Mouse (Mus musculus) heart, embryonic 13.5 days (tissue): ENCODE measurements at regions not wholly inside any gene's neighbourhood (a gene's known extent, or its start where the extent isn't known, plus 50 kb on each side); places are given as distances from the start of the nearest gene placed in this dataset. TPM values are rescaled to one million over a fixed set of nuclear protein-coding genes. Genes with fewer than 3 reads are reported as not detected.

Source experiments
- ATAC-seq: fragments of 200-750 bp; cut with Nextera tagmentation; 2 replicates; pipeline ENCODE4 v1.8.0; 2017; ENCODE audit warnings: moderate TSS enrichment; ENCODE audit not compliant: insufficient number of reproducible peaks, low FRiP score, low TSS enrichment; ENCODE audit errors: extremely low read depth
- H3K27ac ChIP-seq: fragments of 300-500 bp; sonication (generic); replicated peaks from 2 replicates; pipeline ENCODE4 v1.5.1; 2015; ENCODE audit warnings: moderate library complexity, mild to moderate bottlenecking, inconsistent platforms
- H3K27me3 ChIP-seq: fragments of 300-500 bp; sonication (generic); replicated peaks from 2 replicates; pipeline ENCODE4 v1.6.1; 2015; ENCODE audit warnings: mild to moderate bottlenecking, inconsistent platforms
- H3K36me3 ChIP-seq: fragments of 300-500 bp; sonication (generic); 2 replicates; pipeline ENCODE4 v1.6.1; 2015; ENCODE audit warnings: mild to moderate bottlenecking, inconsistent platforms
- H3K4me1 ChIP-seq: fragments of 300-500 bp; sonication (generic); 2 replicates; pipeline ENCODE4 v1.6.1; 2015; ENCODE audit warnings: inconsistent platforms
- H3K4me2 ChIP-seq: fragments of 300-500 bp; sonication (generic); 2 replicates; pipeline ENCODE4 v1.6.1; 2015; ENCODE audit warnings: inconsistent platforms, mild to moderate bottlenecking, moderate library complexity
- H3K4me3 ChIP-seq: fragments of 300-500 bp; sonication (generic); 2 replicates; pipeline ENCODE4 v1.5.1; 2015; ENCODE audit warnings: moderate library complexity, mild to moderate bottlenecking, inconsistent platforms
- H3K9ac ChIP-seq: fragments of 300-500 bp; sonication (generic); 2 replicates; pipeline ENCODE4 v1.6.1; 2015; ENCODE audit warnings: inconsistent platforms, mild to moderate bottlenecking, moderate library complexity
- H3K9me3 ChIP-seq: fragments of 300-500 bp; sonication (generic); 2 replicates; pipeline ENCODE4 v1.6.1; 2016; ENCODE audit warnings: inconsistent platforms
- WGBS: fragments of 180-500 bp; shearing (Covaris S2); methylation state at CpG from one replicate; pipeline ENCODE4 v1.1.7; 2015; ENCODE audit warnings: mixed read lengths; 5-methylcytosine and 5-hydroxymethylcytosine counted together
- microRNA-seq: library from miRNA; unstranded; fragments of <30 nt; microRNA quantifications from one replicate; pipeline ENCODE4, GENCODE M21; 2016

DNA sequence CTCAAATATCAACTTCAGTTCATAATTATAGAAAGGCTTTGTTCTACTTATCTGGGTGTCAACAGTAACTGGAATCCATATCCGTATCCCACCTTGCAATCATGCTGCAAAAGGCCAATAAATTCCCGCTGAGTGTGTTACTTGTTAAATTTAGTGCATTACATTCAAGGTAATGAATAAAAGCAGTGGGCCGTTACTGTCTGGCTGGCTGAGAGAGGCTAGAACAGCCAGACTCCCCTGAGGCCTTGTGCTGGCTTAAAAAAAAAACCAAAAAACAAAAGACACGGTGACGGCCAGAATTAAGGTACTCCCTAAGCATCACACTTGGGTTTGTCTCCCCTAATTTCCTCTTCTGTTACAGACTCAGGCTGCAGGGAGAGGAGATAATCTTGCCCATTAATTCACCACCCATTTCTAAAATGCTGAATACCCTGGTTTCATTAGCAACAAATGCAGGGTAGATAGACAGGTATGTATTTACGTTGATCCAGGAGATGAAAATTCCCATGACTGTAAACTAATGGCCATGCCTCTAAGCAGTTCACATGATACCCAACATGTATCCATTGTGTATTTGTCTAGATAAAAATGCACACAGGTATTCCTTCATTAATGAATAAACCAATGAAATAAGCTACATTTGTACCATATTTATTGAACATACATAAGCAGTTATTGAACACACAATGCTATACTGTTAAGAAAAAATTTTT is 74.1 kb upstream of the Gm11146 start:
- WGBS = 75% methylated on average over 6 of the region's 6 CpGs
- H3K4me2 ChIP-seq = no peak overlapping the region
- no peak overlapping the region for H3K27ac ChIP-seq

DNA sequence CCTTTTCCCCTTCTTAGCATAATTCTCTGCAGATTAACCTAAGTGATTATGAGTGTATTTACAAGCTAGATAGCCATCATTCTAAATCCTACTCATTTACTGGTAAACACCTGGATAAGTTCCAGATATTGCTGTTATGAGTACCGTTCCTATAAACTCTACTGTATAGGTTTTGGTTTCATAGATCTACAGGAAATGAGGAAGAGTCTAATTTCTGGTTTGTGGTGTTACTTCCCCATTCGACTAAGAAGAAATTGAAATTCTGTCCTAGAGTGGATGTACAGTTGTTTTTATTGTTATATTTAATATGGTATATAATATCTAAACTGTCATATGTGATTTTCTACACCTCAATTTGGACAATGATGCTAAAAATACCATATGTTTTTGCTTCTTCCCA is 69.4 kb upstream of the Gm11146 start:
- H3K36me3 ChIP-seq = peaks cover 26% of the 10 kb centered on the region
- no peak for ATAC-seq
- H3K9ac ChIP-seq = no peak overlapping the region
- H3K4me3 ChIP-seq = no peak overlapping the region
- WGBS = 82% methylated on average over 2 of the region's 2 CpGs
- no peak overlapping the region for H3K27ac ChIP-seq
- no peaks in the 10 kb centered on the region for H3K9me3 ChIP-seq
- no peak overlapping the region for H3K4me2 ChIP-seq
- peaks cover 6% of the 10 kb centered on the region; the same call in 1 of the 2 replicates for H3K4me1 ChIP-seq
- no peaks in the 10 kb centered on the region for H3K27me3 ChIP-seq

More for the DNA sequence above, 74.1 kb upstream of the Gm11146 start:
- no peak overlapping the region for H3K4me3 ChIP-seq
- peaks cover 5% of the 10 kb centered on the region; the same call in 1 of the 2 replicates for H3K4me1 ChIP-seq
- no peaks in the 10 kb centered on the region for H3K9me3 ChIP-seq
- no peak overlapping the region for H3K9ac ChIP-seq
- peaks cover 13% of the 10 kb centered on the region for H3K36me3 ChIP-seq
- no peaks in the 10 kb centered on the region for H3K27me3 ChIP-seq
- ATAC-seq = no peak

DNA sequence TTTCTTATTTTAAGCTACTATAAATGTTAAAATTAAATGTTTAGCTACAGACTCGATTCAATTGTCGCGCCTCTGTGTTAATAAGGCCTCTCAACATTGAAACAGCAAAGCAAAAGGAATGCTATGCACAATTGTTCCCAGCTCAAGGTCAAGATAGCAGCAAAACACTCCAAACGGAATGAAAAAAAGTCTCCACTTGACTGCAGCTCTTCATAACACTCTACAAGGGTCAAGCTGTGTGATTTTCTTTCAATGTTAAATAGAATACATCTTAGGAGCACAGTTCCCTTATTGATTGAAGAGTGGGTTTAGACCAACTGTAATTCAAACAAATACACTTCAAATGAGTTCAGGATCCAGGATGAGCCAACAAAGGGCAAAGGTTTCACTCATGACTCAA is 63.9 kb upstream of the Gm11146 start:
- Histone ChIP-seq H3K9me3 (no peaks in the 10 kb centered on the region), H3K4me1 (peaks cover 24% of the 10 kb centered on the region), H3K4me3 (no peak overlapping the region), H3K36me3 (peaks cover 10% of the 10 kb centered on the region), H3K9ac (no peak overlapping the region), H3K4me2 (no peak overlapping the region), H3K27ac (peak overlapping the region; percentile 66), H3K27me3 (no peaks in the 10 kb centered on the region)
- 44% methylated on average over 4 of the region's 4 CpGs for WGBS
- ATAC-seq = no peak

DNA sequence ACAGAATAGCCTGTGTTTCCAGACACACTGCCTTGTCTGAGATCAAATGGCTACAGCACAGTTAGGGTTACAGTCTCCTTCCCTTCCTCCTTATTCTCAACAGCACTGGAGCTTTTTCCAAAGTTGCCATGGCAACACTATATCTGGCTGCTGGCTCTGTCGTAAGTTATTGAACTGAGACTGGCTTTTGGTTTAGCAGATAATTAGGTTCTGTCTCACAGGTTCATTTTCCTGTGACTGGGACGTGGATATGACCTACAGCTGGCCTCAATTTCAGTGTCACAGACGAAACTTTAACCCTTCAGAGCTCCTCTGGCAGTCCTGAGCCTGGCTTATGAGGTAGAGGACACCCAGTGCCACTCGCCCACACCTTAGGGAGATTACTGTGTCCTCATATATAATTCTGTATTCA is 60.2 kb upstream of the Gm11146 start:
- Histone ChIP-seq H3K4me2 (no peak overlapping the region), H3K27ac (no peak overlapping the region), H3K36me3 (no peaks in the 10 kb centered on the region), H3K27me3 (no peaks in the 10 kb centered on the region), H3K9me3 (no peaks in the 10 kb centered on the region), H3K4me1 (peaks cover 24% of the 10 kb centered on the region), H3K4me3 (no peak overlapping the region), H3K9ac (no peak overlapping the region)
- ATAC-seq = no peak
- 36% methylated on average over 4 of the region's 4 CpGs for WGBS

DNA sequence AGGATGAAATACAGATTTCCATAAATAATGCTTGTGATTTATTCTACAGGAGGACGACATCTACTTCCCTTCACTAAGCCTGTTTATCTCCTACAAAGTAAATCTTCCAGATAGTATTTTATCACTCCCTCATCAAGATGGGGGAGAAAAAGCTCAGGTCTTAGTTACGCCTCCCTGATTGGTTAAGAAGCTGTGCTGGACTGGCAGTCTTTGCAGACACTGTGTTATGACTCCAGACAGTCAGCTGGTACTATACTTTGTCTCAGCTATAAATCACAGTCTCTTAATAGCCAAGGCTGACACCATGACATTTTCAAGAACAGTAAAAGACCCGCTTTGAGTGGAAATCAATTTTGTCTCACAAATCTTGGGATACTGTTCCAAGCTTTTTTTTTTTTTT is 51.4 kb upstream of the Gm11146 start:
- H3K9ac ChIP-seq = no peak overlapping the region
- ATAC-seq = no peak
- H3K4me1 ChIP-seq = no peaks in the 10 kb centered on the region
- WGBS = 54% methylated on average over 3 of the region's 3 CpGs
- H3K4me2 ChIP-seq = no peak overlapping the region
- no peaks in the 10 kb centered on the region for H3K27me3 ChIP-seq
- no peaks in the 10 kb centered on the region for H3K9me3 ChIP-seq
- H3K27ac ChIP-seq = no peak overlapping the region
- no peak overlapping the region for H3K4me3 ChIP-seq
- H3K36me3 ChIP-seq = 0 out of 2 replicates have a peak, but pooled peaks cover 7% of the 10 kb centered on the region

Small RNA genes lying in the stretch of these regions (microRNA-seq; reads per million reads assigned to microRNA genes)
- not detected for gene Gm25025
